Mouse (Mus musculus): Measurements from ENCODE around the gene Zcchc2. TPM values are rescaled to one million over a fixed set of nuclear protein-coding genes. Genes with fewer than 3 reads are reported as not detected.

Zcchc2 gene
- polyA plus RNA-seq, 1 experiment: 3.8 TPM

DNA sequence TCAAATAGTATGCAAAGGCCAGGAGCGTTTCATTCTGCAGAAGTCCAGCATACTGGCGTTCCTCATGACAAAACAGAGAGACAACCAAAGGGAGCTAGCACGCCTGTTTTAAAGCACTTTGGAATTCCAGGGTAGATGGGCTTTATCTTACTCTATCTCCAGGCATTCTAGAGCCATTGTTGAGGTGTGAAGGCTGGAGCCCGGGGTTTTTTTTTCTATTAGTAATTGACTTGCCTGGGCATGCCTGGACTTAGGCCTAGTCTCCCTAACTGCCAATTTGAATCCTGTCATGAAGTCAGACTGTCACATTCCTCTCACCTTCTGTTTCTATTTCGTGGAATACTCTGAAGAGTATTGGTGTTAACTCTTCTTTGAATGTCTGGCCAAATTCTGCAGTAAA lies 68.1 kb downstream of the Zcchc2 start:
- H3K36me3 ChIP-seq (replicated peaks; ENCODE audit: low read length): no peaks in the 10 kb centered on the region
- peaks cover 2% of the 10 kb centered on the region for H3K27me3 ChIP-seq (replicated peaks)
- H3K4me1 ChIP-seq: peaks cover 9% of the 10 kb centered on the region
- H3K9me3 ChIP-seq: no peaks in the 10 kb centered on the region
- H3K4me3 ChIP-seq (replicated peaks): no peak overlapping the region
- TF ChIP-seq FLI1 (IDR thresholded peaks at IDR 0.05; ENCODE audit: low read length) (no peak), GATA1 (IDR thresholded peaks at IDR 0.05; ENCODE audit: borderline replicate concordance, low read length) (no peak)

GRCm38 (mm10) chr1:106059516-106060277 lies 69.5 kb downstream of the Zcchc2 start:
- Histone ChIP-seq H3K36me3 (replicated peaks; ENCODE audit: low read length) (no peaks in the 10 kb centered on the region), H3K4me3 (replicated peaks) (no peak overlapping the region), H3K27me3 (replicated peaks) (peaks cover 2% of the 10 kb centered on the region), H3K4me1 (peaks cover 14% of the 10 kb centered on the region), H3K9me3 (no peaks in the 10 kb centered on the region)
- no peak for TF ChIP-seq FLI1 (IDR thresholded peaks at IDR 0.05; ENCODE audit: low read length)
- no peak for TF ChIP-seq GATA1 (IDR thresholded peaks at IDR 0.05; ENCODE audit: borderline replicate concordance, low read length)

DNA sequence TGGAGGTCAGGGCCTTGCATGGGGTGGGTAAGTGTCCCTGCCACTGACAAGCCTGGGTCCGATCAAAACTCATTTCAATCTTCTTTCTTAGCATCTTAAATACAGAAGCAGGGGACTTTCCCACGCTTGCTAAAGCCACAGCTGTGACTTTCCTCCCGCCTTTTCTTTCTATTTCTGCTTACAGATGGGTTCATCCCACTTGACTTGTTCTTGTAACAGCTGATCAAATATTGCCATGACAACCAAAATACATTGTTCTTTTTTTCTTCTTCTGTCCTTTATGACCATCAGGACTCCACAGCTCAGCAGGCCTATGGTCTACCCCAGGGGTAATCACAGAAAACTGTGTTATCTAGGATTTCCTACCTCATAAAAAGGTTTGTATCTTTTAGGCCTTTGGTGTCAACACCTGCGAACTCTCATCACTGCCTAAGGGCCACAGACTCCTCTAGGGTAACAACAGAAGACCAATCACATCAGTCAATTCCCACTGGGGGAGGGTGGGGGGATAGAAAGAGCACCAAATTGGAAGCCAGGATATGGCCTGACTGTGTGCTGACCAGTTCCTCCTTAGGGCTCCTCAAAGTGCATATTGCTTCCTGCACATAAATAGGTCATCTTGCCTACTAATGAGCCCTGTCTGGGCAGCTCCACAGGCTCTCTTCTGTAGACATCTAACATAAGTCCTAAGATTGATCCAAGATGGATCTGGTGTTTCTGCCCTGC lies 71.1 kb downstream of the Zcchc2 start:
- H3K9me3 ChIP-seq: no peaks in the 10 kb centered on the region
- H3K36me3 ChIP-seq (replicated peaks; ENCODE audit: low read length): no peaks in the 10 kb centered on the region
- TF ChIP-seq FLI1 (IDR thresholded peaks at IDR 0.05; ENCODE audit: low read length) (no peak), GATA1 (IDR thresholded peaks at IDR 0.05; ENCODE audit: borderline replicate concordance, low read length) (no peak)
- no peak overlapping the region for H3K4me3 ChIP-seq (replicated peaks)
- peaks cover 4% of the 10 kb centered on the region for H3K27me3 ChIP-seq (replicated peaks)
- H3K4me1 ChIP-seq: peaks cover 22% of the 10 kb centered on the region

DNA sequence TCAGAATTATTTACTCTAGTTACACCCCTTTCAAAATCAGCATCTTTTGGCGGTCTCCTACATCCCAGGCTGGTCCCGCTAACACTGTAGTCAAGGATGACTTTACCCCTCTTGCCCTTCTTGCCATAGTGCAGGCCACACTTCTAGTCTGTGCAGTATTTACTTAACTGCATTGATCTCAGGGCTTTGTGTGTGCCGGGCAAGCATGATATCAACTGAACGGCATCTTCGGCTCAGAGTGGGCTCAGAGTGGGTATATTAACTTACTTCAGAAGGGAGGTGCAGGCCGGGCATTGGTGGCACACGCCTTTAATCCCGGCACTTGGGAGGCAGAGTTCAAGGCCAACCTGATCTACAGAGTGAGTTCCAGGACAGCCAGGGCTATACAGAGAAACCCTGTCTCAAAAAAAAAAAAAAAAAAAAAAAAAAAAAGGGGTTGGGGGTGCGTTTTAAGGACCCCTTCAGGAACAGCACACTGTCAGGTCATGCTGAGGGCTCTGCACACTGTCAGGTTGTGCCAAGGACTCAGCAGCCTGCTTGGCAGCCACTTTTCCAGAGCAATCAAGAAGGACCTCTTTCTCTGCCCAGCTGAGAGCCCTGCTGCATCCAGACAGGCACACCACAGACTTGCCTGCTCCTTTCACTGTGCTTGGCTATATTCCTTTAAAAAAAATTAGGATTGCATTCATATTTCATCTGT lies 72.8 kb downstream of the Zcchc2 start:
- TF ChIP-seq FLI1 (IDR thresholded peaks at IDR 0.05; ENCODE audit: low read length): no peak
- TF ChIP-seq GATA1 (IDR thresholded peaks at IDR 0.05; ENCODE audit: borderline replicate concordance, low read length): no peak
- peaks cover 23% of the 10 kb centered on the region for H3K4me1 ChIP-seq
- no peak overlapping the region for H3K4me3 ChIP-seq (replicated peaks)
- H3K36me3 ChIP-seq (replicated peaks; ENCODE audit: low read length): no peaks in the 10 kb centered on the region
- H3K27me3 ChIP-seq (replicated peaks): peaks cover 8% of the 10 kb centered on the region
- no peaks in the 10 kb centered on the region for H3K9me3 ChIP-seq

- H3K36me3 ChIP-seq (replicated peaks; ENCODE audit: low read length): no peaks in the 10 kb centered on the region
- no peak overlapping the region for H3K4me3 ChIP-seq (replicated peaks)
- H3K4me1 ChIP-seq: peaks cover 23% of the 10 kb centered on the region
- no peaks in the 10 kb centered on the region for H3K9me3 ChIP-seq
- H3K27me3 ChIP-seq (replicated peaks): peaks cover 10% of the 10 kb centered on the region
- no peak for TF ChIP-seq FLI1 (IDR thresholded peaks at IDR 0.05; ENCODE audit: low read length)
- no peak for TF ChIP-seq GATA1 (IDR thresholded peaks at IDR 0.05; ENCODE audit: borderline replicate concordance, low read length)
Measured at GRCm38 (mm10) chr1:106063591-106064170, 73.5 kb downstream of the Zcchc2 start.

DNA sequence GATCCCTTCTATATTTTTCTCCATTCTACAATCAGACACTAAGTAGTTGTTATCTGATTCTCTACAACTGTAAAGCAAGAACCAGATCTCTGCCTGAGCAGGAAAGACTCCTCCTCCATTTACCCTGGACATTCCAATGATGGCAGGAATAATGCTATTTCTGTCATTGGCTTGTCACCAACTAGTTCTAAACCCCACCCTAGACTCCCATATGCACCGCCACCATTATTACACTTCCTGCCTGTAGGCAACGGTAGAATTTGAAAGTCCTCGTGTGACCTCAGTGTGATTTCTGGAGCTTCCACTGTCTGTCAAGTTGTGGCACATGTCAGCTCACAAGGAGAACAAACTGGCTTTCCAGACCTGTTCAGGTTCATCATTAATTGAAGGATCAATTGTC lies 74.1 kb downstream of the Zcchc2 start:
- Histone ChIP-seq H3K4me3 (replicated peaks) (no peak overlapping the region), H3K4me1 (peaks cover 18% of the 10 kb centered on the region), H3K9me3 (no peaks in the 10 kb centered on the region), H3K36me3 (replicated peaks; ENCODE audit: low read length) (no peaks in the 10 kb centered on the region), H3K27me3 (replicated peaks) (peaks cover 10% of the 10 kb centered on the region)
- no peak for TF ChIP-seq FLI1 (IDR thresholded peaks at IDR 0.05; ENCODE audit: low read length)
- no peak for TF ChIP-seq GATA1 (IDR thresholded peaks at IDR 0.05; ENCODE audit: borderline replicate concordance, low read length)

DNA sequence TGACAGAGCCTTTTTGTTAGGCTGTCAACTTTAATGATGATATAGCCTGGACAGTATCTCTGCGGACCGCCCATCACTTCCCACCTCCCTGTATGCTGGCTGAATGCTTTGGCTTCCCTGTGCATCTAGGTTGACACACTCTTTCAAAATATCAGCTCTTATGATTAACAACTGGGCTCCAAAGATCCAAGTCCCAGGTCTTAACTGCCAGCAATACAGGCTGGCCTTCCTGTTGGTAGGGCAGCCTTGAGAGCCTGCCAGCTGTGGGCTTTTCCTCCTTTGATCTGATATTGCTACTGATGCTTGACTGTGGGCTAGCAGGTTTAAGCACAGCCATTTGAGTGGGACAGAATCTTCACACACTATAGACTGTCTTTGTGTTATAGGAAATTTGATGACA lies 74.5 kb downstream of the Zcchc2 start:
- TF ChIP-seq GATA1 (IDR thresholded peaks at IDR 0.05; ENCODE audit: borderline replicate concordance, low read length): no peak
- TF ChIP-seq FLI1 (IDR thresholded peaks at IDR 0.05; ENCODE audit: low read length): no peak
- peaks cover 12% of the 10 kb centered on the region for H3K27me3 ChIP-seq (replicated peaks)
- no peaks in the 10 kb centered on the region for H3K9me3 ChIP-seq
- H3K36me3 ChIP-seq (replicated peaks; ENCODE audit: low read length): no peaks in the 10 kb centered on the region
- H3K4me3 ChIP-seq (replicated peaks): no peak overlapping the region
- H3K4me1 ChIP-seq: peaks cover 18% of the 10 kb centered on the region

GRCm38 (mm10) chr1:106065679-106066078 lies 75.5 kb downstream of the Zcchc2 start:
- TF ChIP-seq GATA1 (IDR thresholded peaks at IDR 0.05; ENCODE audit: borderline replicate concordance, low read length) (no peak), FLI1 (IDR thresholded peaks at IDR 0.05; ENCODE audit: low read length) (no peak)
- Histone ChIP-seq H3K4me1 (peaks cover 21% of the 10 kb centered on the region), H3K36me3 (replicated peaks; ENCODE audit: low read length) (no peaks in the 10 kb centered on the region), H3K9me3 (no peaks in the 10 kb centered on the region), H3K27me3 (replicated peaks) (peaks cover 13% of the 10 kb centered on the region), H3K4me3 (replicated peaks) (no peak overlapping the region)

- Histone ChIP-seq H3K36me3 (replicated peaks; ENCODE audit: low read length) (no peaks in the 10 kb centered on the region), H3K27me3 (replicated peaks) (peaks cover 23% of the 10 kb centered on the region), H3K4me1 (peaks cover 21% of the 10 kb centered on the region), H3K9me3 (no peaks in the 10 kb centered on the region), H3K4me3 (replicated peaks) (no peak overlapping the region)
- no peak for TF ChIP-seq FLI1 (IDR thresholded peaks at IDR 0.05; ENCODE audit: low read length)
- TF ChIP-seq GATA1 (IDR thresholded peaks at IDR 0.05; ENCODE audit: borderline replicate concordance, low read length): no peak
Measured at GRCm38 (mm10) chr1:106067306-106067705, 77.1 kb downstream of the Zcchc2 start.

Measured in megakaryocyte, embryonic 14.5 days (primary cell).